ENCODE assay signal across 18 mouse cellular contexts in the genomic region with DNA sequence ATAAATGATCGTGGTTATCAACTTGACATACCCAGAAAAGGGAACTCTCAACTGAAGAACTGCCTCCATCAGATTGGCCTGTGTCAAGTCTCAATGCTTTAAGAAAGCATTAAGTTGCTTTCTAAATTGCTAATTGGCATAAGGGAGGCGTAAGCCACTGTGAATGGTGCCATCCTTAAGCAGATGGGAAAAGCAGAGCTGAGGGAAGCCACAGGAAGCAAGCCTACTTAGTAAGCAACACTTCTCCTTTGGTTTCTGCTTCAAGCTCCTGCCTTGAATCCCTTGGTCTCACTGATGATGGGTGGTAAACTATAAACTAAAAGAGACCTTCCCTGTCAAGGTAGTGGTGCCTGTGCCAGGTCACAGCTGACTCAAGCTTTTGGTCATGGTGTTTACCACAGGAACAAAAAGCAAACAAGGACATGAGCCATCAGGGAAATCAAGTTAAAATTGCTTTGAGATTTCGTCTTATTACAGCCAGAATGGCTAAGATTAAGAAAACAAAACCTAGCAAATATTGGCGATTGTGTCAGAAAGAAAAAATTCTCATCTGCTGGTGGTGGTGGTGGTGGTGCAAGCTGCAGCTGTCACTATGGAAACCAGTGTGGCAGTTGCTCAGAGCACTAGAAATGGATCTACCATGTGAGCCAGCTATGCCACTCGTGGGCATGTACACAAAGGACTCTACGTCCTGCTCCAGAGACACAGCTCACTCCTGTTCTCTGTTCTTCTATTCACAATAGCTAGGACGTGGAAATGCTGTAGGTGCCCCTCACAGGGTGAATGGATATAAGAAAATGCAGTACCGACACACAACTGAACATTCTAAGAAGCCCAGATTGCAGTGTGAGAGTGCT.
DNase-seq lines count a peak whose midpoint lies in the region; ATAC-seq and TF ChIP-seq lines count a peak whose summit lies in the region.
"Had no signal": no experiment of that assay in that cellular context is flagged by ENCODE, and none has a peak within 500 bp of the region (broad histone marks: within the 10 kb centered on the region; RNA-seq: fewer than 3 reads in every experiment).

No protein-coding gene starts in this region.

- WGBS in forebrain, embryonic 16.5 days = 56% methylated on average over 8 of the region's 8 CpGs
- WGBS in forebrain, embryonic 10.5 days = 85% methylated on average over 8 of the region's 8 CpGs
- 63% methylated on average over 8 of the region's 8 CpGs for WGBS in neural tube, embryonic 15.5 days
- WGBS in midbrain, postnatal 0 days = 45% methylated on average over 8 of the region's 8 CpGs

- no peaks in the 10 kb centered on the region for H3K36me3 ChIP-seq in forebrain, embryonic 16.5 days (ENCODE audit: control insufficient read depth, insufficient read depth)
- no peaks in the 10 kb centered on the region for H3K36me3 ChIP-seq in forebrain, embryonic 10.5 days (replicated peaks)
- H3K36me3 ChIP-seq in neural tube, embryonic 15.5 days = no peaks in the 10 kb centered on the region
- H3K36me3 ChIP-seq in midbrain, postnatal 0 days (ENCODE audit: insufficient read depth, low read length) = no peaks in the 10 kb centered on the region
- H3K36me3 ChIP-seq: embryonic facial prominence, embryonic 13.5 days; heart, embryonic 15.5 days; limb, embryonic 15.5 days had no signal

- no peak for DNase-seq in forebrain, embryonic 10.5 days (ENCODE audit: extremely low spot score, low spot score)
- DNase-seq in layer of hippocampus, adult 2 months (ENCODE audit: low spot score in 2 of 2) = peak; percentile 21 to 25
- no peak for DNase-seq in layer of hippocampus, postnatal 10 days (ENCODE audit: low spot score in 2 of 2)
- DNase-seq in neural tube, embryonic 10.5 days (ENCODE audit: extremely low spot score, low spot score) = no peak
- DNase-seq in midbrain, postnatal 0 days (ENCODE audit: low spot score) = peak; percentile 61
- DNase-seq: B cell, adult 2 months; cerebellum, adult 9-11 months; gastrocnemius, adult 2 months; heart, adult 18-20 months; kidney, adult 8-10 months; kidney, postnatal 36 days; lung, postnatal 14 days had no signal

- ATAC-seq in forebrain, embryonic 16.5 days = peak; percentile 49
- peak; percentile 61; the same call in 1 of the 2 replicates for ATAC-seq in neural tube, embryonic 15.5 days (ENCODE audit: low FRiP score)
- no peak for ATAC-seq in midbrain, postnatal 0 days (ENCODE audit: low FRiP score)
- no peak for ATAC-seq in granulocyte monocyte progenitor cell, adult 5-6 weeks (replicated peaks; ENCODE audit: poor library complexity, severe bottlenecking)

- peak overlapping the region; percentile 49; the same call in 1 of the 2 replicates for H3K27ac ChIP-seq in forebrain, embryonic 16.5 days (ENCODE audit: low read length)
- H3K27ac ChIP-seq in forebrain, embryonic 10.5 days = no peak overlapping the region
- peak overlapping the region; percentile 80 for H3K27ac ChIP-seq in layer of hippocampus, adult 2 months
- no peak overlapping the region for H3K27ac ChIP-seq in neural tube, embryonic 15.5 days (replicated peaks)
- peak overlapping the region; percentile 34 for H3K27ac ChIP-seq in midbrain, postnatal 0 days (ENCODE audit: low read depth, low read length)
- H3K27ac ChIP-seq: embryonic facial prominence, embryonic 13.5 days; gastrocnemius, adult 2 months; heart, embryonic 15.5 days; limb, embryonic 15.5 days had no signal

- no peak for TF ChIP-seq CTCF in layer of hippocampus, adult 2 months (conservative IDR thresholded peaks at IDR 0.05)
- TF ChIP-seq CTCF in midbrain, postnatal 0 days (IDR thresholded peaks at IDR 0.05) = no peak

- H3K9ac ChIP-seq in forebrain, embryonic 16.5 days (replicated peaks; ENCODE audit: low read depth, low read length) = no peak overlapping the region
- H3K9ac ChIP-seq in neural tube, embryonic 15.5 days (replicated peaks) = no peak overlapping the region
- H3K9ac ChIP-seq in midbrain, postnatal 0 days (replicated peaks; ENCODE audit: low read length, poor library complexity, severe bottlenecking) = no peak overlapping the region
- H3K9ac ChIP-seq: embryonic facial prominence, embryonic 13.5 days; heart, embryonic 15.5 days; limb, embryonic 15.5 days had no signal

- peaks cover 8% of the 10 kb centered on the region for H3K4me1 ChIP-seq in forebrain, embryonic 16.5 days (replicated peaks; ENCODE audit: control insufficient read depth, insufficient read depth, low read length)
- H3K4me1 ChIP-seq in forebrain, embryonic 10.5 days = no peaks in the 10 kb centered on the region
- H3K4me1 ChIP-seq in neural tube, embryonic 15.5 days = peaks cover 8% of the 10 kb centered on the region; the same call in 1 of the 2 replicates
- no peaks in the 10 kb centered on the region for H3K4me1 ChIP-seq in midbrain, postnatal 0 days (ENCODE audit: insufficient read depth, low read length)
- H3K4me1 ChIP-seq: embryonic facial prominence, embryonic 13.5 days; heart, embryonic 15.5 days; limb, embryonic 15.5 days had no signal

- H3K4me2 ChIP-seq in forebrain, embryonic 16.5 days (ENCODE audit: low read length) = no peak overlapping the region
- no peak overlapping the region for H3K4me2 ChIP-seq in neural tube, embryonic 15.5 days
- H3K4me2 ChIP-seq in midbrain, postnatal 0 days (ENCODE audit: low read depth, low read length, poor library complexity, severe bottlenecking) = no peak overlapping the region
- H3K4me2 ChIP-seq: embryonic facial prominence, embryonic 13.5 days; heart, embryonic 15.5 days; limb, embryonic 15.5 days had no signal

- H3K27me3 ChIP-seq in forebrain, embryonic 16.5 days (replicated peaks; ENCODE audit: control insufficient read depth, insufficient read depth, low read length) = no peaks in the 10 kb centered on the region
- no peaks in the 10 kb centered on the region for H3K27me3 ChIP-seq in forebrain, embryonic 10.5 days (ENCODE audit: poor library complexity, severe bottlenecking)
- no peaks in the 10 kb centered on the region for H3K27me3 ChIP-seq in neural tube, embryonic 15.5 days (replicated peaks)
- no peaks in the 10 kb centered on the region for H3K27me3 ChIP-seq in midbrain, postnatal 0 days (ENCODE audit: insufficient read depth, low read length)
- H3K27me3 ChIP-seq: embryonic facial prominence, embryonic 13.5 days; heart, embryonic 15.5 days; limb, embryonic 15.5 days had no signal

- no peak overlapping the region for H3K4me3 ChIP-seq in forebrain, embryonic 16.5 days (replicated peaks; ENCODE audit: low read length)
- no peak overlapping the region for H3K4me3 ChIP-seq in forebrain, embryonic 10.5 days
- H3K4me3 ChIP-seq in layer of hippocampus, adult 2 months = no peak overlapping the region
- no peak overlapping the region for H3K4me3 ChIP-seq in neural tube, embryonic 15.5 days (replicated peaks)
- no peak overlapping the region for H3K4me3 ChIP-seq in midbrain, postnatal 0 days (ENCODE audit: low read depth, low read length)
- H3K4me3 ChIP-seq: embryonic facial prominence, embryonic 13.5 days; gastrocnemius, adult 2 months; heart, embryonic 15.5 days; limb, embryonic 15.5 days had no signal

- no peaks in the 10 kb centered on the region; the same call in 1 of the 2 replicates for H3K9me3 ChIP-seq in forebrain, embryonic 16.5 days (ENCODE audit: control insufficient read depth, low read length)
- no peaks in the 10 kb centered on the region for H3K9me3 ChIP-seq in forebrain, embryonic 10.5 days
- H3K9me3 ChIP-seq in neural tube, embryonic 15.5 days (replicated peaks) = no peaks in the 10 kb centered on the region
- H3K9me3 ChIP-seq in midbrain, postnatal 0 days (ENCODE audit: low read length) = no peaks in the 10 kb centered on the region
- H3K9me3 ChIP-seq: embryonic facial prominence, embryonic 13.5 days; heart, embryonic 15.5 days; limb, embryonic 15.5 days had no signal

Comparison
In these comparisons a context has a peak if more than half of its experiments do, and no peak if none do; other contexts are left out.
1. H3K27ac ChIP-seq: peak in forebrain, embryonic 16.5 days (single experiment), layer of hippocampus, adult 2 months (single experiment) and midbrain, postnatal 0 days (single experiment); none in forebrain, embryonic 10.5 days (single experiment) and neural tube, embryonic 15.5 days (single experiment).
2. DNase-seq: peak in layer of hippocampus, adult 2 months (2 of 2) and midbrain, postnatal 0 days (single experiment); none in forebrain, embryonic 10.5 days (single experiment), layer of hippocampus, postnatal 10 days (0 of 2) and neural tube, embryonic 10.5 days (single experiment).
3. ATAC-seq: peak in forebrain, embryonic 16.5 days (single experiment) and neural tube, embryonic 15.5 days (single experiment); none in midbrain, postnatal 0 days (single experiment) and granulocyte monocyte progenitor cell, adult 5-6 weeks (single experiment).